Mouse (Mus musculus) midbrain, embryonic 14.5 days (tissue): ENCODE results near the gene E130116L18Rik. TPM values are rescaled to one million over a fixed set of nuclear protein-coding genes. Genes with fewer than 3 reads are reported as not detected.
"Not testable (repeated sequence)": the region's sequence is repeated elsewhere in the genome, so short reads cannot be mapped to it uniquely, and the experiment has no call there.

Experiments used
- ATAC-seq: fragments of 200-750 bp; cut with Nextera tagmentation; 2 replicates; pipeline ENCODE4 v1.8.0; 2017; ENCODE audit warnings: moderate number of reproducible peaks, moderate library complexity; ENCODE audit not compliant: low FRiP score, low TSS enrichment
- DNase-seq: peaks from one replicate; pipeline ENCODE4 v3.0.0-alpha.2; 2015
- H3K27ac ChIP-seq: fragments of 300-500 bp; sonication (generic); replicated peaks from 2 replicates; pipeline ENCODE4 v1.5.1; 2014; ENCODE audit warnings: mild to moderate bottlenecking, low read depth, low read length, moderate library complexity
- H3K27me3 ChIP-seq: fragments of 300-500 bp; sonication (generic); 2 replicates; pipeline ENCODE4 v1.6.1; 2014; ENCODE audit warnings: low read length, control low read depth, mixed read lengths; ENCODE audit not compliant: control insufficient read depth, insufficient read depth
- H3K36me3 ChIP-seq: fragments of 300-500 bp; sonication (generic); 2 replicates; pipeline ENCODE4 v1.6.1; 2014; ENCODE audit warnings: low read length, control low read depth; ENCODE audit not compliant: control insufficient read depth, insufficient read depth
- H3K4me1 ChIP-seq: fragments of 300-500 bp; sonication (generic); 2 replicates; pipeline ENCODE4 v1.6.1; 2014; ENCODE audit warnings: mild to moderate bottlenecking, antibody characterized with exemption, low read length, control low read depth; ENCODE audit not compliant: control insufficient read depth, insufficient read depth
- H3K4me2 ChIP-seq: fragments of 300-500 bp; sonication (generic); 2 replicates; pipeline ENCODE4 v1.6.1; 2014; ENCODE audit warnings: mild to moderate bottlenecking, low read length, moderate library complexity
- H3K4me3 ChIP-seq: fragments of 300-500 bp; sonication (generic); replicated peaks from 2 replicates; pipeline ENCODE4 v1.5.1; 2014; ENCODE audit warnings: low read depth, low read length
- H3K9ac ChIP-seq: fragments of 300-500 bp; sonication (generic); replicated peaks from 2 replicates; pipeline ENCODE4 v1.6.1; 2014; ENCODE audit warnings: mild to moderate bottlenecking, low read length, moderate library complexity
- H3K9me3 ChIP-seq: fragments of 300-500 bp; sonication (generic); 2 replicates; pipeline ENCODE4 v1.6.1; 2016; ENCODE audit warnings: low read length, control low read depth, mixed read lengths; ENCODE audit not compliant: control insufficient read depth
- WGBS: fragments of 180-500 bp; shearing (Covaris S2); extraction: QIAGEN DNeasy Blood & Tissue Kit; methylation state at CpG from one replicate; pipeline ENCODE4 v1.1.7; 2014; 5-methylcytosine and 5-hydroxymethylcytosine counted together
- polyA plus RNA-seq: library from polyadenylated mRNA; unstranded; fragments of >200 nt; fragmentation: Nextera tagmentation; extraction: Ambion mirVana; gene quantifications from 2 replicates; pipeline ENCODE4 v1.2.1, GENCODE M21; 2014

The E130116L18Rik gene
- polyA plus RNA-seq, 1 experiment from 2014 or later = not detected

GRCm38 (mm10) chr5:25177937-25178336 is 45.0 kb downstream of the E130116L18Rik start:
- not testable (repeated sequence) for H3K4me2 ChIP-seq, H3K4me3 ChIP-seq, H3K36me3 ChIP-seq, H3K9me3 ChIP-seq, H3K27ac ChIP-seq, H3K4me1 ChIP-seq, DNase-seq, ATAC-seq, H3K27me3 ChIP-seq, H3K9ac ChIP-seq
- WGBS = 93% methylated on average over 5 of the region's 5 CpGs

Other genes with a start within 250 kb of the E130116L18Rik start
- 97.6 and 103 TPM in 2 replicates for gene Prkag2, start 122.5 kb downstream of the E130116L18Rik start, polyA plus RNA-seq
- gene Galntl5, start 41.7 kb downstream of the E130116L18Rik start, polyA plus RNA-seq = not detected in 2 replicates
- 42.5 and 50.0 TPM in 2 replicates for gene Galnt11, start 1.2 kb downstream of the E130116L18Rik start, polyA plus RNA-seq